Mouse (Mus musculus): Measurements from ENCODE around the gene Gsg1l. TPM values are rescaled to one million over a fixed set of nuclear protein-coding genes. Genes with fewer than 3 reads are reported as not detected.

Gene Gsg1l
- total RNA-seq, 2 experiments from 2014 or later: 31.6 to 71.0 TPM

- no peak for DNase-seq (ENCODE audit: low spot score in 2 of 2)
Observed at GRCm38 (mm10) chr7:125871404-125872201, 210.6 kb downstream of the Gsg1l start.

- DNase-seq (ENCODE audit: low spot score in 2 of 2): no peak
Observed at GRCm38 (mm10) chr7:125868570-125868969, 213.6 kb downstream of the Gsg1l start.

GRCm38 (mm10) chr7:125865234-125865633 is 217.0 kb downstream of the Gsg1l start:
- DNase-seq (ENCODE audit: low spot score in 2 of 2): no peak

- no peak for DNase-seq (ENCODE audit: low spot score in 2 of 2)
Observed at GRCm38 (mm10) chr7:125864026-125864425, 218.2 kb downstream of the Gsg1l start.

- no peak for DNase-seq (ENCODE audit: low spot score in 2 of 2)
Observed at GRCm38 (mm10) chr7:125860421-125860820, 221.8 kb downstream of the Gsg1l start.

- DNase-seq (ENCODE audit: low spot score in 2 of 2): no peak
Observed at GRCm38 (mm10) chr7:125859564-125859963, 222.6 kb downstream of the Gsg1l start.

- no peak for DNase-seq (ENCODE audit: low spot score in 2 of 2)
Observed at GRCm38 (mm10) chr7:125847528-125847866, 234.7 kb downstream of the Gsg1l start.

- DNase-seq (ENCODE audit: low spot score in 2 of 2): no peak
Observed at GRCm38 (mm10) chr7:125846866-125847527, 235.2 kb downstream of the Gsg1l start.

GRCm38 (mm10) chr7:125845611-125846010 is 236.6 kb downstream of the Gsg1l start:
- DNase-seq (ENCODE audit: low spot score in 2 of 2): no peak

- DNase-seq (ENCODE audit: low spot score in 2 of 2): no peak
Observed at GRCm38 (mm10) chr7:125838078-125838742, 244.0 kb downstream of the Gsg1l start.

GRCm38 (mm10) chr7:125833471-125833870 is 248.7 kb downstream of the Gsg1l start:
- DNase-seq (ENCODE audit: low spot score in 2 of 2): no peak

- no peak for DNase-seq (ENCODE audit: low spot score in 2 of 2)
Observed at GRCm38 (mm10) chr7:125832767-125833166, 249.4 kb downstream of the Gsg1l start.

GRCm38 (mm10) chr7:125829121-125829666 is 253.0 kb downstream of the Gsg1l start:
- DNase-seq (ENCODE audit: low spot score in 2 of 2): no peak

GRCm38 (mm10) chr7:125828561-125828960 is 253.7 kb downstream of the Gsg1l start:
- no peak for DNase-seq (ENCODE audit: low spot score in 2 of 2)

Other genes starting within 250 kb of the Gsg1l start
- 10 to 100 TPM; 80.9 to 99.4 TPM for gene Xpo6, start 118.1 kb upstream of the Gsg1l start, total RNA-seq (2021)
- 10 to 100 TPM; 46.2 to 99.7 TPM for gene Sbk1, start 190.2 kb upstream of the Gsg1l start, total RNA-seq (2021)

Data from adrenal gland, adult 18-20 months (tissue).